Mouse (Mus musculus): ENCODE data around the gene Pigl. TPM values are rescaled to one million over a fixed set of nuclear protein-coding genes. Genes with fewer than 3 reads are reported as not detected.
"Not testable (repeated sequence)": the region's sequence is repeated elsewhere in the genome, so short reads cannot be mapped to it uniquely, and the experiment has no call there.

Gene Pigl
- polyA plus RNA-seq, 1 experiment from 2014 or later = 6.9 TPM

- Histone ChIP-seq H3K9ac (replicated peaks; ENCODE audit: low read depth, low read length) (no peak overlapping the region), H3K36me3 (ENCODE audit: control insufficient read depth, insufficient read depth) (no peaks in the 10 kb centered on the region), H3K9me3 (ENCODE audit: control insufficient read depth, low read length) (no peaks in the 10 kb centered on the region), H3K27ac (ENCODE audit: low read length) (no peak overlapping the region), H3K4me3 (replicated peaks; ENCODE audit: low read length) (no peak overlapping the region), H3K4me1 (replicated peaks; ENCODE audit: control insufficient read depth, insufficient read depth, low read length) (no peaks in the 10 kb centered on the region), H3K27me3 (replicated peaks; ENCODE audit: control insufficient read depth, insufficient read depth, low read length) (no peaks in the 10 kb centered on the region), H3K4me2 (ENCODE audit: low read length) (no peak overlapping the region)
- no peak for ATAC-seq
- 95% methylated on average over 3 of the region's 3 CpGs for WGBS
Measured at GRCm38 (mm10) chr11:62445799-62446198, 12.5 kb upstream of the Pigl start.

GRCm38 (mm10) chr11:62448971-62449370 is 9.3 kb upstream of the Pigl start:
- Histone ChIP-seq H3K4me2 (ENCODE audit: low read length) (no peak overlapping the region), H3K9me3 (ENCODE audit: control insufficient read depth, low read length) (no peaks in the 10 kb centered on the region), H3K4me3 (replicated peaks; ENCODE audit: low read length) (no peak overlapping the region), H3K4me1 (replicated peaks; ENCODE audit: control insufficient read depth, insufficient read depth, low read length) (no peaks in the 10 kb centered on the region), H3K9ac (replicated peaks; ENCODE audit: low read depth, low read length) (no peak overlapping the region), H3K27ac (ENCODE audit: low read length) (no peak overlapping the region), H3K36me3 (ENCODE audit: control insufficient read depth, insufficient read depth) (no peaks in the 10 kb centered on the region; the same call in 1 of the 2 replicates), H3K27me3 (replicated peaks; ENCODE audit: control insufficient read depth, insufficient read depth, low read length) (no peaks in the 10 kb centered on the region)
- 93% methylated on average over 6 of the region's 6 CpGs for WGBS
- ATAC-seq = no peak

- Histone ChIP-seq H3K9me3 (ENCODE audit: control insufficient read depth, low read length) (no peaks in the 10 kb centered on the region), H3K4me3 (replicated peaks; ENCODE audit: low read length) (no peak overlapping the region), H3K27me3 (replicated peaks; ENCODE audit: control insufficient read depth, insufficient read depth, low read length) (no peaks in the 10 kb centered on the region), H3K27ac (ENCODE audit: low read length) (no peak overlapping the region), H3K4me2 (ENCODE audit: low read length) (no peak overlapping the region), H3K36me3 (ENCODE audit: control insufficient read depth, insufficient read depth) (no peaks in the 10 kb centered on the region; the same call in 1 of the 2 replicates), H3K4me1 (replicated peaks; ENCODE audit: control insufficient read depth, insufficient read depth, low read length) (peaks cover 8% of the 10 kb centered on the region), H3K9ac (replicated peaks; ENCODE audit: low read depth, low read length) (no peak overlapping the region)
- WGBS = 68% methylated on average over 1 of the region's 1 CpGs
- no peak for ATAC-seq
Measured at GRCm38 (mm10) chr11:62455193-62455592, 3.1 kb upstream of the Pigl start.

GRCm38 (mm10) chr11:62456021-62456482 is 2.2 kb upstream of the Pigl start:
- no peaks in the 10 kb centered on the region for H3K27me3 ChIP-seq (replicated peaks; ENCODE audit: control insufficient read depth, insufficient read depth, low read length)
- peak overlapping the region; percentile 97 for H3K9ac ChIP-seq (replicated peaks; ENCODE audit: low read depth, low read length)
- H3K4me2 ChIP-seq (ENCODE audit: low read length) = peak overlapping the region; percentile 60
- 1% methylated on average over 3 of the region's 3 CpGs for WGBS
- no peak for ATAC-seq
- H3K27ac ChIP-seq (ENCODE audit: low read length) = peak overlapping the region; percentile 5; the same call in 1 of the 2 replicates
- peak overlapping the region; percentile 86 for H3K4me3 ChIP-seq (replicated peaks; ENCODE audit: low read length)
- H3K36me3 ChIP-seq (ENCODE audit: control insufficient read depth, insufficient read depth) = no peaks in the 10 kb centered on the region; the same call in 1 of the 2 replicates
- no peaks in the 10 kb centered on the region for H3K9me3 ChIP-seq (ENCODE audit: control insufficient read depth, low read length)
- peaks cover 8% of the 10 kb centered on the region for H3K4me1 ChIP-seq (replicated peaks; ENCODE audit: control insufficient read depth, insufficient read depth, low read length)

GRCm38 (mm10) chr11:62456483-62457172 is 1.6 kb upstream of the Pigl start:
- Histone ChIP-seq H3K27me3 (replicated peaks; ENCODE audit: control insufficient read depth, insufficient read depth, low read length) (no peaks in the 10 kb centered on the region), H3K36me3 (ENCODE audit: control insufficient read depth, insufficient read depth) (no peaks in the 10 kb centered on the region; the same call in 1 of the 2 replicates), H3K9ac (replicated peaks; ENCODE audit: low read depth, low read length) (peak overlapping the region; percentile 97), H3K4me1 (replicated peaks; ENCODE audit: control insufficient read depth, insufficient read depth, low read length) (peaks cover 8% of the 10 kb centered on the region), H3K4me3 (replicated peaks; ENCODE audit: low read length) (peak overlapping the region; percentile 86), H3K9me3 (ENCODE audit: control insufficient read depth, low read length) (no peaks in the 10 kb centered on the region), H3K4me2 (ENCODE audit: low read length) (peak overlapping the region; percentile 60), H3K27ac (ENCODE audit: low read length) (peak overlapping the region; percentile 95)
- ATAC-seq = peak; percentile 77
- under 1% methylated on average over 41 of the region's 42 CpGs for WGBS

GRCm38 (mm10) chr11:62457241-62457890 is 894 bp upstream of the Pigl start:
- no peaks in the 10 kb centered on the region for H3K9me3 ChIP-seq (ENCODE audit: control insufficient read depth, low read length)
- no peaks in the 10 kb centered on the region for H3K27me3 ChIP-seq (replicated peaks; ENCODE audit: control insufficient read depth, insufficient read depth, low read length)
- peak overlapping the region; percentile 95 for H3K27ac ChIP-seq (ENCODE audit: low read length)
- ATAC-seq = peak; percentile 97
- H3K4me3 ChIP-seq (replicated peaks; ENCODE audit: low read length) = peak overlapping the region; percentile 86
- no peaks in the 10 kb centered on the region; the same call in 1 of the 2 replicates for H3K36me3 ChIP-seq (ENCODE audit: control insufficient read depth, insufficient read depth)
- peaks cover 8% of the 10 kb centered on the region for H3K4me1 ChIP-seq (replicated peaks; ENCODE audit: control insufficient read depth, insufficient read depth, low read length)
- WGBS = 0% methylated on average over 65 of the region's 73 CpGs
- peak overlapping the region; percentile 78 for H3K4me2 ChIP-seq (ENCODE audit: low read length)
- peak overlapping the region; percentile 97 for H3K9ac ChIP-seq (replicated peaks; ENCODE audit: low read depth, low read length)

- Histone ChIP-seq H3K4me2 (ENCODE audit: low read length) (peak overlapping the region; percentile 78), H3K4me1 (replicated peaks; ENCODE audit: control insufficient read depth, insufficient read depth, low read length) (peaks cover 8% of the 10 kb centered on the region), H3K9me3 (ENCODE audit: control insufficient read depth, low read length) (no peaks in the 10 kb centered on the region), H3K36me3 (ENCODE audit: control insufficient read depth, insufficient read depth) (no peaks in the 10 kb centered on the region; the same call in 1 of the 2 replicates), H3K9ac (replicated peaks; ENCODE audit: low read depth, low read length) (peak overlapping the region; percentile 97), H3K27me3 (replicated peaks; ENCODE audit: control insufficient read depth, insufficient read depth, low read length) (no peaks in the 10 kb centered on the region), H3K4me3 (replicated peaks; ENCODE audit: low read length) (peak overlapping the region; percentile 86), H3K27ac (ENCODE audit: low read length) (peak overlapping the region; percentile 95)
- ATAC-seq = no peak
- WGBS = under 1% methylated on average over 18 of the region's 18 CpGs
Measured at GRCm38 (mm10) chr11:62457891-62458270, 379 bp upstream of the Pigl start.

- Histone ChIP-seq H3K9me3 (ENCODE audit: control insufficient read depth, low read length) (no peaks in the 10 kb centered on the region), H3K4me1 (replicated peaks; ENCODE audit: control insufficient read depth, insufficient read depth, low read length) (peaks cover 8% of the 10 kb centered on the region), H3K4me3 (replicated peaks; ENCODE audit: low read length) (peak overlapping the region; percentile 86), H3K27ac (ENCODE audit: low read length) (no peak overlapping the region; the same call in 1 of the 2 replicates), H3K36me3 (ENCODE audit: control insufficient read depth, insufficient read depth) (no peaks in the 10 kb centered on the region), H3K4me2 (ENCODE audit: low read length) (peak overlapping the region; percentile 78), H3K27me3 (replicated peaks; ENCODE audit: control insufficient read depth, insufficient read depth, low read length) (no peaks in the 10 kb centered on the region), H3K9ac (replicated peaks; ENCODE audit: low read depth, low read length) (peak overlapping the region; percentile 97)
- 3% methylated on average over 9 of the region's 9 CpGs for WGBS
- ATAC-seq = no peak
Measured at GRCm38 (mm10) chr11:62458780-62459179, 520 bp downstream of the Pigl start.

- not testable (repeated sequence) for H3K27me3 ChIP-seq (replicated peaks; ENCODE audit: control insufficient read depth, insufficient read depth, low read length); H3K4me2 ChIP-seq (ENCODE audit: low read length); ATAC-seq; H3K9me3 ChIP-seq (ENCODE audit: control insufficient read depth, low read length); H3K4me3 ChIP-seq (replicated peaks; ENCODE audit: low read length); H3K4me1 ChIP-seq (replicated peaks; ENCODE audit: control insufficient read depth, insufficient read depth, low read length); H3K9ac ChIP-seq (replicated peaks; ENCODE audit: low read depth, low read length); H3K36me3 ChIP-seq (ENCODE audit: control insufficient read depth, insufficient read depth); H3K27ac ChIP-seq (ENCODE audit: low read length)
- WGBS = 100% methylated on average over 1 of the region's 1 CpGs
Measured at GRCm38 (mm10) chr11:62462529-62462928, 4.3 kb downstream of the Pigl start.
